Mouse (Mus musculus): ENCODE data around the gene Ston2.
"Not testable (repeated sequence)": the region's sequence is repeated elsewhere in the genome, so short reads cannot be mapped to it uniquely, and the experiment has no call there.

Ston2 gene

DNA sequence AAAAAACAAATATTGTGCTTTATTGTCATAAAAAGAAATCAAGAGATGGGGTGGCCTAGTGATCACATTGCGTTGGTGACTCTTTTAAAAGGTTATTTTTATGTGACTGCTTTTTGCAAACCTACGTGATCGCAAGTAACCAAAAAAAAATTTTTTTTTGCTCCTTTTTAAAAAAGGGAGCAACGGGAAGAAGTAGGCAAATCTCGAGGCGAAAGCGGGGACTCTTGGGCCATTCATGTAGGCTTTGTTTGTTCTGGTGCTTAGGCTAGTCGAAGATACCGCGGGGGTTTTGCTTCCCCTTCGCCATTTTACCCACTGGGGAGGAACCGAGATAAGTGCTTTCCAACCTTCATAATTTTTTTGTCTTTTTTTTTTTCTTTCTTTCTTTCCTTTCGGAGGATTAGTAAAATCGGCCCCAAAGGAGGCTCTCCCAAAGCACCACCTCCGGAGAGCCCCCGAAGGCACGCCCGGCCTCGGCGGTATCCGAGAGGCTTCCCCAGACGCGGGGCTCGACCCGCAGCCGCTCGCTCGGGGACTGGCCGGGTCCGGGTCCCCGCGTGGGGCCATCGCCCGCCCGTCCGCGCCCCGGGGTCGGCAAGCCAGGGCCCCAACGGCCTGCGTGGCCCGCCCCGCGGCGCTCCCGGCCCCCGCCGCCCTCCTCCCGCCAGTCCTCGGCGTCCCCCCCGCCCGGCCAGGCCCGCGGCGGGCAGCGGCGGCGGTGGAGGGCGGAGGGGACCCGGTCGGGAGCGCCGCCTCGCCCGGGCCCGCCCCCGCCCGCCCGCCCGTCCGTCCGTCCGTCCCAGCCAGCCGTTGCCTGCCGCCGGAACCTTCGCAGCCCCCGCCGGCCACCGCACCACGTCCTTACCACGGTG, 199.3 kb downstream of the Ston2 start:
- DNase-seq: peak; percentile 56 to 71

DNA sequence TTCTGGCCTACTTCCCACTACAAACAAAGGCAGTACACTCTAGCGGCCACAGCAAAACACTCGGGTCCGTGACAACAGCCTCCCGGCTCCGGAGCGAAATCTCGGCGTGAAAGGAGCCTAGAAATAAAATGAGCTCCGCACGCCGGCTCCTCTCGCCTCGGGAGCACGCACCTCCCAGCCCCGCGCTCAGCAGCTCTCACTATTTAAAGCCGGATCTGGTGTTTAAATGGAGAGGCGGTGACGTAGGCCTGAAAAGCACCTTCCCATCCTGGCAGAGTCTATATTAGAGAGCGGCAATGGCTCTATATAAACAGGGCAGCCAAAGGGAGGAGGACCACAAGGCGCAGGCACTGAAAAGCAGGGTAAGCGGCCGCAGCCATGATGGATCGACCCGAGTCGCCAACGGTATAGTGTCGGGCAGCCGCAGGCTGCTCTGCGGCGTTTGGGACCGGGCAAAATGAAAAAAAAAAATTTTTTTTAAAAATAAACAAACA, 200.0 kb downstream of the Ston2 start:
- DNase-seq: peak; percentile 91 to 94

- no peak for DNase-seq
Measured at GRCm38 (mm10) chr12:91587491-91588033, 200.6 kb downstream of the Ston2 start.

GRCm38 (mm10) chr12:91587077-91587476, 201.1 kb downstream of the Ston2 start:
- DNase-seq: no peak

DNA sequence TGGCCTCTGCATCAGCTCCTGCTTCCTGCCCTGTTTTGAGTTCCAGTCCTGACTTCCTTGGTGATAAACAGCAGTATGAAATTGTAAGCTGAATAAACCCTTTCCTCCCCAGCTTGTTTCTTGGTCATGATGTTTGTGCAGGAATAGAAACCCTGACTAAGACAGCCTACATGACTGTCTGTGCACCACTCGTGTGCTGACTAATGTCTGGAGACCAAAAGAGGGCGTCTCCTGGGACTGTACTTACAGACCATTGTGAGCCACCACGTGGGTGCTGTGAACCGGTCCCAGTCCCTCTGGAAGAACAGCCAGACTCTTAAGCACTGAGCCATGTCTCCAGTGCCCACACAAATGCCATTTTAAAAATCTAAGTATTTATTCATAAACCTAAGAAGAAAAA, 202.4 kb downstream of the Ston2 start:
- DNase-seq: not testable (repeated sequence)

DNA sequence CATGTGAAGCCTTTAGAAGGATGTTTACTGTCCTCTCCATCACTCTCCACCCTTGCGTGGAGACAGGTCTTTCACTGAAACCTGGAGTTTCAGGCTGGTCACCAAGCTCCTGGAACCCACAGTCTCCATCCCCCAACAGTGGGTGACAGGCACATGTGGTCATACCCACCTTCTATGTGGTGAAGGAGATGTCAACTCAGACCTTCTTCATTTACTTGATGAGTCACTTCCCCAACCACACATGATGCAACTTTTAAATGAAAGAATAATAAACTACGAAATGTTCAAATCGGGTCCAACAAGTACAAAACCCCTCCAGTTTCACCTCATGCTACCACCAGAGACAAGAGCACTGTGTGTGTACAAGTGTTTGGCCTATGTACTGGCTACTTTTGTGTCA, 203.0 kb downstream of the Ston2 start:
- DNase-seq: no peak

GRCm38 (mm10) chr12:91583409-91583808, 204.8 kb downstream of the Ston2 start:
- no peak for DNase-seq

Measured in kidney, postnatal 4 days (tissue).